Mouse (Mus musculus) hindbrain, embryonic 13.5 days (tissue): ENCODE measurements around the gene Gm28305. TPM values are rescaled to one million over a fixed set of nuclear protein-coding genes. Genes with fewer than 3 reads are reported as not detected.

Experiments
- ATAC-seq: fragments of 200-750 bp; cut with Nextera tagmentation; 2 replicates; pipeline ENCODE4 v1.8.0; 2017; ENCODE audit warnings: moderate TSS enrichment; ENCODE audit not compliant: low FRiP score
- H3K27ac ChIP-seq: fragments of 300-500 bp; sonication (generic); 2 replicates; pipeline ENCODE4 v1.5.1; 2015; ENCODE audit warnings: inconsistent platforms, mild to moderate bottlenecking, moderate library complexity
- H3K27me3 ChIP-seq: fragments of 300-500 bp; sonication (generic); 2 replicates; pipeline ENCODE4 v1.6.1; 2015; ENCODE audit warnings: mild to moderate bottlenecking, inconsistent platforms
- H3K36me3 ChIP-seq: fragments of 300-500 bp; sonication (generic); 2 replicates; pipeline ENCODE4 v1.6.1; 2015; ENCODE audit warnings: mild to moderate bottlenecking, inconsistent platforms
- H3K4me1 ChIP-seq: fragments of 300-500 bp; sonication (generic); replicated peaks from 2 replicates; pipeline ENCODE4 v1.6.1; 2015; ENCODE audit warnings: inconsistent platforms
- H3K4me2 ChIP-seq: fragments of 300-500 bp; sonication (generic); 2 replicates; pipeline ENCODE4 v1.6.1; 2015; ENCODE audit warnings: inconsistent platforms, mild to moderate bottlenecking, moderate library complexity
- H3K4me3 ChIP-seq: fragments of 300-500 bp; sonication (generic); 2 replicates; pipeline ENCODE4 v1.5.1; 2015; ENCODE audit warnings: mild to moderate bottlenecking, inconsistent platforms
- H3K9ac ChIP-seq: fragments of 300-500 bp; sonication (generic); 2 replicates; pipeline ENCODE4 v1.6.1; 2015; ENCODE audit warnings: mild to moderate bottlenecking, inconsistent platforms
- H3K9me3 ChIP-seq: fragments of 300-500 bp; sonication (generic); 2 replicates; pipeline ENCODE4 v1.6.1; 2016; ENCODE audit warnings: inconsistent platforms
- WGBS: fragments of 180-500 bp; shearing (Covaris S2); methylation state at CpG from one replicate; pipeline ENCODE4 v1.1.7; 2015; 5-methylcytosine and 5-hydroxymethylcytosine counted together
- polyA plus RNA-seq: library from polyadenylated mRNA; unstranded; fragments of >200 nt; fragmentation: Nextera tagmentation; extraction: Ambion mirVana; gene quantifications from 2 replicates; pipeline ENCODE4 v1.2.1, GENCODE M21; 2015

Gene Gm28305
- polyA plus RNA-seq, 1 experiment from 2014 or later: not detected

- Histone ChIP-seq H3K36me3 (peaks cover 27% of the 10 kb centered on the region), H3K4me3 (no peak overlapping the region), H3K4me2 (no peak overlapping the region), H3K9ac (no peak overlapping the region), H3K9me3 (no peaks in the 10 kb centered on the region), H3K27me3 (no peaks in the 10 kb centered on the region), H3K27ac (no peak overlapping the region), H3K4me1 (no peaks in the 10 kb centered on the region)
- WGBS: 93% methylated on average over 13 of the region's 13 CpGs
- no peak for ATAC-seq
These were observed 2.2 kb upstream of the Gm28305 start for GRCm38 (mm10) chr9:104038266-104038665.

GRCm38 (mm10) chr9:104039031-104039695, 1.3 kb upstream of the Gm28305 start:
- H3K36me3 ChIP-seq: peaks cover 25% of the 10 kb centered on the region
- H3K4me1 ChIP-seq: no peaks in the 10 kb centered on the region
- no peak for ATAC-seq
- no peak overlapping the region for H3K27ac ChIP-seq
- H3K4me3 ChIP-seq: no peak overlapping the region
- no peak overlapping the region for H3K4me2 ChIP-seq
- H3K27me3 ChIP-seq: no peaks in the 10 kb centered on the region
- 93% methylated on average over 21 of the region's 21 CpGs for WGBS
- no peak overlapping the region for H3K9ac ChIP-seq
- no peaks in the 10 kb centered on the region for H3K9me3 ChIP-seq

DNA sequence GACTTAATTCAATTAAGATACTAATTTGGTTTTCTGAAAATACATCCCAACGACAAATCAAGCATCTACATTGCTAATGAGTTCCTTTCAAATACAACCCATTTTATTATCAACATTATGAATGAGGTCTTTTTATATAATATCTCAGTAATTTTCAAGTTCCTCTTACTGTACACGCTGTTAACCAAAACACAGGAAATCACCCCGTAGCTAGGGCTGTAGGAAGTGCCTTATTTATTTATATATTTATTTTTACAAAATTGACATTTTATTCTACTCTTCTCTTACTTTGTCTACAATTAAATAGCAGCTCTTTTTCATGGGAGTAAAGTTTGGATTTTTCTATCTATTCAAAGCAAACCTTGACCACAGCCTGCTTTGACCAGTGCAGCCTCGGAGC, 720 bp upstream of the Gm28305 start:
- Histone ChIP-seq H3K27me3 (no peaks in the 10 kb centered on the region), H3K4me3 (no peak overlapping the region), H3K36me3 (peaks cover 29% of the 10 kb centered on the region), H3K4me1 (no peaks in the 10 kb centered on the region), H3K9me3 (no peaks in the 10 kb centered on the region), H3K4me2 (no peak overlapping the region), H3K9ac (no peak overlapping the region), H3K27ac (no peak overlapping the region)
- 89% methylated on average over 4 of the region's 4 CpGs for WGBS
- ATAC-seq: no peak

- H3K9ac ChIP-seq: no peak overlapping the region
- WGBS: 93% methylated on average over 4 of the region's 4 CpGs
- H3K27me3 ChIP-seq: no peaks in the 10 kb centered on the region
- H3K4me3 ChIP-seq: no peak overlapping the region
- H3K9me3 ChIP-seq: no peaks in the 10 kb centered on the region
- no peak overlapping the region for H3K27ac ChIP-seq
- no peaks in the 10 kb centered on the region for H3K4me1 ChIP-seq
- H3K4me2 ChIP-seq: no peak overlapping the region
- ATAC-seq: no peak
- peaks cover 46% of the 10 kb centered on the region for H3K36me3 ChIP-seq
These were observed 3.2 kb downstream of the Gm28305 start for GRCm38 (mm10) chr9:104043676-104044075.

DNA sequence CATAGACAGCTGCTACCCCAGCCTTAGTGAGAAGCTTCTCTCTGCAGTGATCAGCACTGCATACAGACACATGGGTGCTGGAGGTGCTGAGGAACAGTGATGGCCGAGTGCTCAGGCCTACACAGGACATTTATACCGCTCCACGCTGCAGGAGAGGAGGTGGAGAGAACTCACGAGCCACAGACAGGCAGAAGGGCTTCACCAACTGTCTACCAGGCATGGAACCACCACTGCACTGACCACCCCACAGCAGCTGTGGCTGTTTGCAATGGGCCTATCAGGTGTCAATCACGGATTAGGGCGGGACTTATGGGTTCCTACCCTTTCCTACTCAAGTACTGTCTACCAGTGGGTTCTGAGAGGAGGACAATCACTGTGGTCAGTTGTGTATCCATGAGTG, 10.6 kb downstream of the Gm28305 start:
- ATAC-seq: no peak
- H3K36me3 ChIP-seq: peaks cover 95% of the 10 kb centered on the region
- H3K4me1 ChIP-seq: no peaks in the 10 kb centered on the region
- H3K4me3 ChIP-seq: no peak overlapping the region
- no peaks in the 10 kb centered on the region for H3K27me3 ChIP-seq
- H3K27ac ChIP-seq: no peak overlapping the region
- WGBS: 92% methylated on average over 6 of the region's 6 CpGs
- H3K4me2 ChIP-seq: no peak overlapping the region
- H3K9me3 ChIP-seq: no peaks in the 10 kb centered on the region
- H3K9ac ChIP-seq: no peak overlapping the region

GRCm38 (mm10) chr9:104062430-104063243, 22.2 kb downstream of the Gm28305 start, which contains the start of gene Uba5:
Uba5 (minus strand) TSS chr9:104063134.
- Histone ChIP-seq H3K4me2 (peak within 1 kb of the TSS; percentile 94), H3K27ac (peak within 1 kb of the TSS; percentile 83), H3K9ac (peak within 1 kb of the TSS; percentile 97), H3K4me3 (peak within 1 kb of the TSS; percentile 100), H3K36me3 (peaks cover 28% of the 10 kb centered on the region), H3K4me1 (peaks cover 26% of the 10 kb centered on the region), H3K27me3 (no peaks in the 10 kb centered on the region), H3K9me3 (no peaks in the 10 kb centered on the region)
- peak; percentile 83 for ATAC-seq
- WGBS: under 1% methylated on average over 59 of the region's 59 CpGs

DNA sequence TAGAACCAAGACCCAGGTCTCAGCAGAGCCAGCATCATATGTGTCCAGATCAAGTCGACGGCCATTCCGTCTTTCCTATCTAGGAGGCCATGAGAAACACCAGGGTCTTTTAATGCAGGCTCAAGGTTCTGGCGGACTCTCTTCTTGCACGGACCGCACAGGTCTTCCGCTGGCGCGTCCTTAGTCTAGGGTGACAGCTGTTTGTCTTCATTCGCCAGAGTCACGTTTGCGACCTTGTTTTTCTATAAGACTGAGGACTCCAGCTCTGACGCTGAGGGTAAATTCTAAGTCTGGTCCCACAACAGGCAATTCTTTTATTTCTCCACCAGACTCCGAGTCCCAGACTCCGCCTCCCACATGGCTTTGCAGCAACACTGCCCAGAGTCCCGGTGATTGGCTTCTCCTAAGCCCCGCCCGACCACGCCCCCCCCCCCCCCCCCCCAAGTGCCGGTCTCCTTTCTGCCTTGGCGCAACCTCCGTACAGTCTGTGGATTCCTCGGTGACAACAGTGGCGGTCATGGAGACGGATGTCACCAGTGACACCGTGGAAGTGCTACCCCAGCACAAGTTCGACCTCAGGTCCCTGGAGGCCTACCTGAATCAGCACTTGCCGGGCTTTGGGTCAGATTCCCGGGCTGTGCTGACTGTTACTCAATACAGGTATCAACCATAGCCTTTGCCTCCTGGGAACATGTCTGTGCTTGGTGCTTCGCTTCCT, 22.9 kb downstream of the Gm28305 start, which contains the start of gene Acad11:
Gene Acad11, plus strand, starts transcription at position 134 of the 718 bp plus-strand sequence.
- Histone ChIP-seq H3K4me2 (peak within 1 kb of the TSS; percentile 94), H3K27ac (peak within 1 kb of the TSS; percentile 83), H3K27me3 (no peaks in the 10 kb centered on the region), H3K9me3 (no peaks in the 10 kb centered on the region), H3K9ac (peak within 1 kb of the TSS; percentile 97), H3K4me1 (peaks cover 26% of the 10 kb centered on the region), H3K36me3 (peaks cover 21% of the 10 kb centered on the region), H3K4me3 (peak within 1 kb of the TSS; percentile 100)
- ATAC-seq: peak; percentile 98
- whole genome bisulfite sequencing: under 1% methylated on average over 29 of the region's 30 CpGs

DNA sequence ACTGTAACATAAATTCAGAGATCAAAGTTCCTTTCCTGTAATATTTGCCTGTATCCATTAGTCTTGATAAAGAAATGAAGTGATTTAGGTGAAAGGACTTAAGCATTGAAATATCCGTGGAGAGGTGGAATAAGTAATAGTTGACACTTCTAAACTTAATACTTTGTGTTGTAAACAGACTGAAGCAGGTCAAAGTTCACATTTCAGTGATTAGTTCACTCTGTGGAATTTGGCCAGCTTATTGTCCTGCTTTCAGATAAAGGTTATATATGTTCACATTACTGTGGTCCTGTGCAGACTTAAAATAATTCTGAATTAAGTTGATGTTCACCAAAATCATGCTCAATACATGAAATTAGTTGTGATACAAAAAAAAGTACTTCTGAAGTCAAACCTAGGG, 24.1 kb downstream of the Gm28305 start:
- H3K27ac ChIP-seq: no peak overlapping the region
- no peak overlapping the region for H3K9ac ChIP-seq
- no peaks in the 10 kb centered on the region for H3K9me3 ChIP-seq
- H3K4me3 ChIP-seq: no peak overlapping the region
- H3K36me3 ChIP-seq: peaks cover 16% of the 10 kb centered on the region
- ATAC-seq: no peak
- H3K4me2 ChIP-seq: no peak overlapping the region
- 44% methylated on average over 1 of the region's 1 CpGs for WGBS
- H3K4me1 ChIP-seq: peaks cover 26% of the 10 kb centered on the region
- no peaks in the 10 kb centered on the region for H3K27me3 ChIP-seq

DNA sequence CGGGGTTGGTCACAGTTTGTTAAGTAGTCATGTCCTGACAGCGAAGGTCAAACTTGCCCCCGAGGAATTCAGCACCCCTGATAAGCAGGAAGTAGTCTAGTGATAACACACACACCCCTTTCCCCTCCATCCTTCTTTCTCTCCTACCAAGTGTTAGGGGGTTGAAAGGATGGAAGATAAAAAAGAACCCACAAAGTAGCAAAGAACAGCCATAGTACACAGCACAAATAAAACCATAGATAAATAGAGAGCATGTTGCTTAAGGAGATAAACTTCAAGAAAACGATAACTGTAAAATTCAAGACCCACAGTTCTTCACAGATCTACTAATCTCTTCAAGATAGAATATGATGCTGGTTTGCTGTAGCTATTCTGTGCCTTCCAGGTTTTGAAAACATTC, 29.8 kb downstream of the Gm28305 start:
- ATAC-seq: no peak
- H3K36me3 ChIP-seq: no peaks in the 10 kb centered on the region
- H3K27me3 ChIP-seq: no peaks in the 10 kb centered on the region
- no peaks in the 10 kb centered on the region for H3K9me3 ChIP-seq
- no peak overlapping the region for H3K4me2 ChIP-seq
- 89% methylated on average over 4 of the region's 4 CpGs for WGBS
- no peaks in the 10 kb centered on the region for H3K4me1 ChIP-seq
- H3K27ac ChIP-seq: no peak overlapping the region
- H3K4me3 ChIP-seq: no peak overlapping the region
- no peak overlapping the region for H3K9ac ChIP-seq

DNA sequence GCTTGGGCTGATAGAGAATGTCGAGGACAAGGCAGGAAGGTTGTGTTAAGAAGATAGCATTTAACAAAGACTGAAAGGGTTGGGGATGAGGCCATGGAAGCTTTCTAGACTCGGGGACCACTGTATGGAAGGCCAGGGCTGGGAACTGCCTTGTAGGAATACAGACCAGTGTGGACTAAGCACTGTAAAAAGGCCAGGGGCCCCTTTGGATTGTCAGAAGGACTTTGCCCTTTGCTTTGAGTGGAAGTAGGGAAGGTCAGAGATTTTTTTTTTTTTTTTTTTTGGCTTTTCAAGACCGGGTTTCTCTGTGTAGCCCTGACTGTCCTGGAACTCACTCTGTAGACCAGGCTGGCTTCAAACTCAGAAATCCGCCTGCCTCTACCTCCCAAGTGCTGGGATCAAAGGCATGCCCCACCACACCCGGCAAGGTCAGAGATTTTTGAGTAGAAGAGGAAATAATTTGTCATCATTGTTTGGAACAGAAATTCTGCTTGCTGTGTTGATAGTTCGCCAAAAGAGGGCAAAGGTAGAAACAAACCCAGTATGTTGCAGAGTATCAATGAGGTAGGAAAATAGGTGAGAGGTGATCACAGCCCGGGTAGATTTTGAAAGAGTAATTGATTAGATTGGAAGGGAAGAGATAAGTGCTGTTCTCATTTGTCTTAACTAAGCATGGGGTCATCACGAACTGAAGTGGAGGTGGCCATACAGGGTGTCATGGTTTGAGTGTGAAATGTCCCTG, 30.6 kb downstream of the Gm28305 start:
- H3K9ac ChIP-seq: no peak overlapping the region
- H3K4me1 ChIP-seq: no peaks in the 10 kb centered on the region
- WGBS: 83% methylated on average over 8 of the region's 8 CpGs
- H3K4me2 ChIP-seq: no peak overlapping the region
- no peaks in the 10 kb centered on the region for H3K27me3 ChIP-seq
- no peaks in the 10 kb centered on the region for H3K9me3 ChIP-seq
- no peaks in the 10 kb centered on the region for H3K36me3 ChIP-seq
- no peak overlapping the region for H3K27ac ChIP-seq
- ATAC-seq: no peak
- H3K4me3 ChIP-seq: no peak overlapping the region

DNA sequence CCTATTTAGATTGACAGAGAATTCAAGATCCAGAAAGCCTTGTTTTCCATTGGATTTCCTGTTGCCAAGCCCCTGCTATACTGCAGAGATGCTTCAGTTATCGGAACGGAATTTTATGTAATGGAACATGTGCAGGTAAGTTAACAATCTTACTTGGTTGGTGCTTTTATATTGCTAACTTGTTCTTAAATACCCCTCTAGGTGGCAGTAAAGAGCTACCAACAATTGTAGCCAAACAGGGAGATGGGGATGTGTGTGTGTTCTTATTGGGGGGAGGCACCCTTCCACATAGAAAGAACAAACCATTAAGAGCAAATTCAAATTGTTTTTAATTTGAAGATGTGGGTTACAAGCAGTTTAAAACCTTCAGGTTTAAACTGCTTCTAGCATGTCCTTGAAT, 35.3 kb downstream of the Gm28305 start:
- no peak overlapping the region for H3K27ac ChIP-seq
- H3K4me2 ChIP-seq: no peak overlapping the region
- no peaks in the 10 kb centered on the region for H3K4me1 ChIP-seq
- no peak overlapping the region for H3K9ac ChIP-seq
- no peak for ATAC-seq
- H3K36me3 ChIP-seq: no peaks in the 10 kb centered on the region
- no peak overlapping the region for H3K4me3 ChIP-seq
- 61% methylated on average over 2 of the region's 2 CpGs for WGBS
- H3K9me3 ChIP-seq: no peaks in the 10 kb centered on the region
- H3K27me3 ChIP-seq: no peaks in the 10 kb centered on the region

GRCm38 (mm10) chr9:104078780-104079179, 38.3 kb downstream of the Gm28305 start:
- H3K27ac ChIP-seq: no peak overlapping the region
- H3K4me1 ChIP-seq: no peaks in the 10 kb centered on the region
- no peaks in the 10 kb centered on the region for H3K9me3 ChIP-seq
- WGBS: 100% methylated on average over 1 of the region's 1 CpGs
- no peak for ATAC-seq
- H3K9ac ChIP-seq: no peak overlapping the region
- H3K4me2 ChIP-seq: no peak overlapping the region
- H3K27me3 ChIP-seq: no peaks in the 10 kb centered on the region
- H3K4me3 ChIP-seq: no peak overlapping the region
- peaks cover 11% of the 10 kb centered on the region; the same call in 1 of the 2 replicates for H3K36me3 ChIP-seq
